14 mouse cellular contexts compared by ENCODE assay signal in the genomic region with DNA sequence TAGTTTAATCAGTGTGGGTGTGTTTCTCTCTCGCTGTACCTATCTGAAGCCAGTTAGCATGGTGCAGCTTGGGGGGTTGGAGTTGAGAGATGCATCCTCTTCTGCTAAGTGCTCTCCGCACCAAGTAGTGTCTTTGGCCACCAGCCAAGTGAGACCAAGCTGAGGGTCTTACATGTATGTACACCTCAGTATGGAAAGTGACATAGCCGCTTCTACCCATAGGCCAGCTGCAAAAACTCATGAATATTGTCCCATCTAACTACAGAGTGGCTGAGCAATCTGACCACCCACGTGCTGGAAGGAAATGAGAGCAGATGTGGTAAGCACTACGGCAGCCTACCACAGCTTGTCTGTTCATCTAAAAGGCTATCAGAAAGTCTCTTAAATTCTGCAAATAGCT.
DNase-seq lines count a peak whose midpoint lies in the region; ATAC-seq and TF ChIP-seq lines count a peak whose summit lies in the region.
"Had no signal": no experiment of that assay in that cellular context is flagged by ENCODE, and none has a peak within 500 bp of the region (broad histone marks: within the 10 kb centered on the region; RNA-seq: fewer than 3 reads in every experiment).

No protein-coding gene starts in this region.

- H3K27me3 ChIP-seq in forebrain, embryonic 15.5 days, result no peaks in the 10 kb centered on the region
- no peaks in the 10 kb centered on the region for H3K27me3 ChIP-seq in forebrain, postnatal 0 days (ENCODE audit: insufficient read depth, low read length)
- no peaks in the 10 kb centered on the region for H3K27me3 ChIP-seq in midbrain, embryonic 11.5 days (ENCODE audit: control insufficient read depth, insufficient read depth, low read length)
- no peaks in the 10 kb centered on the region for H3K27me3 ChIP-seq in midbrain, embryonic 15.5 days (replicated peaks)
- H3K27me3 ChIP-seq in stomach, postnatal 0 days (ENCODE audit: control insufficient read depth, insufficient read depth, low read length), result no peaks in the 10 kb centered on the region

- DNase-seq in forebrain, postnatal 0 days, result no peak
- peak; percentile 6 to 18 for DNase-seq in kidney, postnatal 4 days
- DNase-seq in kidney, adult 18-20 months, result no peak
- DNase-seq in midbrain, embryonic 11.5 days (ENCODE audit: low spot score, missing footprints), result peak; percentile 75
- DNase-seq in stomach, postnatal 0 days (ENCODE audit: low spot score), result no peak
- DNase-seq in gastrocnemius, postnatal 25 days, result no peak
- DNase-seq: adrenal gland, postnatal 14 days; heart, postnatal 36 days; liver, postnatal 0 days; spleen, adult 18-20 months; thymus, adult 18-20 months had no signal

- H3K9me3 ChIP-seq in forebrain, embryonic 15.5 days, result no peaks in the 10 kb centered on the region
- H3K9me3 ChIP-seq in forebrain, postnatal 0 days (ENCODE audit: low read length), result no peaks in the 10 kb centered on the region
- H3K9me3 ChIP-seq in midbrain, embryonic 11.5 days (ENCODE audit: control insufficient read depth, low read length), result no peaks in the 10 kb centered on the region
- H3K9me3 ChIP-seq in midbrain, embryonic 15.5 days, result no peaks in the 10 kb centered on the region
- H3K9me3 ChIP-seq in stomach, postnatal 0 days (ENCODE audit: control insufficient read depth, low read length), result no peaks in the 10 kb centered on the region
- H3K9me3 ChIP-seq: midbrain, embryonic 10.5 days had no signal

- peak overlapping the region; percentile 11; the same call in 1 of the 2 replicates for H3K27ac ChIP-seq in forebrain, embryonic 15.5 days (replicated peaks)
- no peak overlapping the region for H3K27ac ChIP-seq in forebrain, postnatal 0 days (ENCODE audit: low read depth, low read length)
- no peak overlapping the region for H3K27ac ChIP-seq in midbrain, embryonic 11.5 days (ENCODE audit: low read depth, low read length)
- no peak overlapping the region for H3K27ac ChIP-seq in midbrain, embryonic 15.5 days
- H3K27ac ChIP-seq in stomach, postnatal 0 days (replicated peaks), result no peak overlapping the region
- H3K27ac ChIP-seq: midbrain, embryonic 10.5 days had no signal

- no peak for ATAC-seq in forebrain, embryonic 15.5 days (replicated peaks)
- no peak for ATAC-seq in forebrain, postnatal 0 days
- ATAC-seq in midbrain, embryonic 11.5 days (ENCODE audit: low FRiP score), result no peak
- no peak for ATAC-seq in midbrain, embryonic 15.5 days (replicated peaks)
- ATAC-seq in stomach, postnatal 0 days (ENCODE audit: low FRiP score, low TSS enrichment), result 0 out of 2 replicates have a peak, but pooled peaks have one; percentile 21
- ATAC-seq: liver, postnatal 0 days had no signal

- no peaks in the 10 kb centered on the region for H3K36me3 ChIP-seq in forebrain, embryonic 15.5 days
- H3K36me3 ChIP-seq in forebrain, postnatal 0 days (ENCODE audit: insufficient read depth), result no peaks in the 10 kb centered on the region
- H3K36me3 ChIP-seq in midbrain, embryonic 11.5 days (ENCODE audit: control insufficient read depth, insufficient read depth, low read length), result no peaks in the 10 kb centered on the region
- H3K36me3 ChIP-seq in midbrain, embryonic 15.5 days (replicated peaks), result no peaks in the 10 kb centered on the region
- H3K36me3 ChIP-seq in stomach, postnatal 0 days (ENCODE audit: control insufficient read depth, insufficient read depth, low read length), result no peaks in the 10 kb centered on the region
- H3K36me3 ChIP-seq: midbrain, embryonic 10.5 days had no signal

- 80% methylated on average over 5 of the region's 5 CpGs for WGBS in forebrain, embryonic 15.5 days
- WGBS in forebrain, postnatal 0 days, result 79% methylated on average over 5 of the region's 5 CpGs
- WGBS in midbrain, embryonic 11.5 days, result 86% methylated on average over 5 of the region's 5 CpGs
- WGBS in midbrain, embryonic 15.5 days, result 88% methylated on average over 5 of the region's 5 CpGs
- WGBS in stomach, postnatal 0 days, result 61% methylated on average over 5 of the region's 5 CpGs

- no peak overlapping the region for H3K4me2 ChIP-seq in forebrain, embryonic 15.5 days (replicated peaks)
- H3K4me2 ChIP-seq in forebrain, postnatal 0 days (ENCODE audit: low read depth), result no peak overlapping the region
- no peak overlapping the region for H3K4me2 ChIP-seq in midbrain, embryonic 11.5 days
- no peak overlapping the region for H3K4me2 ChIP-seq in midbrain, embryonic 15.5 days
- H3K4me2 ChIP-seq in stomach, postnatal 0 days (replicated peaks; ENCODE audit: low read depth), result no peak overlapping the region

- TF ChIP-seq EP300 in stomach, postnatal 0 days (optimal IDR thresholded peaks at IDR 0.05), result no peak

- no peak for TF ChIP-seq CTCF in forebrain, postnatal 0 days (IDR thresholded peaks at IDR 0.05; ENCODE audit: low read depth)
- TF ChIP-seq CTCF in stomach, postnatal 0 days (IDR thresholded peaks at IDR 0.05; ENCODE audit: low read depth), result no peak

- H3K4me3 ChIP-seq in forebrain, embryonic 15.5 days, result no peak overlapping the region
- no peak overlapping the region for H3K4me3 ChIP-seq in forebrain, postnatal 0 days (ENCODE audit: low read depth, low read length)
- H3K4me3 ChIP-seq in midbrain, embryonic 11.5 days (ENCODE audit: low read depth, low read length), result no peak overlapping the region
- H3K4me3 ChIP-seq in midbrain, embryonic 15.5 days, result no peak overlapping the region
- no peak overlapping the region for H3K4me3 ChIP-seq in stomach, postnatal 0 days (ENCODE audit: low read depth, low read length)
- H3K4me3 ChIP-seq: midbrain, embryonic 10.5 days had no signal

- H3K9ac ChIP-seq in forebrain, embryonic 15.5 days (replicated peaks), result no peak overlapping the region
- H3K9ac ChIP-seq in forebrain, postnatal 0 days, result no peak overlapping the region
- no peak overlapping the region for H3K9ac ChIP-seq in midbrain, embryonic 11.5 days (ENCODE audit: low read length)
- H3K9ac ChIP-seq in midbrain, embryonic 15.5 days, result no peak overlapping the region
- no peak overlapping the region for H3K9ac ChIP-seq in stomach, postnatal 0 days (ENCODE audit: low read length)
- H3K9ac ChIP-seq: liver, postnatal 0 days had no signal

- peaks cover 9% of the 10 kb centered on the region; the same call in 1 of the 2 replicates for H3K4me1 ChIP-seq in forebrain, embryonic 15.5 days
- no peaks in the 10 kb centered on the region for H3K4me1 ChIP-seq in forebrain, postnatal 0 days (ENCODE audit: insufficient read depth)
- no peaks in the 10 kb centered on the region for H3K4me1 ChIP-seq in midbrain, embryonic 11.5 days (ENCODE audit: control insufficient read depth, insufficient read depth, low read length)
- H3K4me1 ChIP-seq in midbrain, embryonic 15.5 days, result no peaks in the 10 kb centered on the region
- no peaks in the 10 kb centered on the region for H3K4me1 ChIP-seq in stomach, postnatal 0 days (replicated peaks; ENCODE audit: control insufficient read depth, insufficient read depth)
- H3K4me1 ChIP-seq: midbrain, embryonic 10.5 days had no signal

Comparison
In these comparisons a context has a peak if more than half of its experiments do, and no peak if none do; other contexts are left out.
1. DNase-seq: peak in kidney, postnatal 4 days (2 of 2) and midbrain, embryonic 11.5 days (single experiment); none in forebrain, postnatal 0 days (single experiment), kidney, adult 18-20 months (single experiment), stomach, postnatal 0 days (single experiment) and gastrocnemius, postnatal 25 days (single experiment).